Mouse (Mus musculus): ENCODE data around the gene Cpm. TPM values are rescaled to one million over a fixed set of nuclear protein-coding genes. Genes with fewer than 3 reads are reported as not detected.
A peak's percentile ranks its signal among the peaks of the same experiment; 100 is the strongest.

Cpm gene
- 6.0 and 6.3 TPM in 2 replicates for polyA plus RNA-seq (2014; fragmentation: Nextera tagmentation; extraction: Ambion mirVana)

GRCm38 (mm10) chr10:117629169-117629971 is at the start of gene Cpm:
Cpm (plus strand) TSS chr10:117629500.
- H3K27me3 ChIP-seq (ENCODE audit: control insufficient read depth, insufficient read depth, low read length) = peaks cover 43% of the 10 kb centered on the region
- WGBS = 0% methylated on average over 64 of the region's 73 CpGs

GRCm38 (mm10) chr10:117579771-117580284 is 49.5 kb upstream of the Cpm start:
- 59% methylated on average over 9 of the region's 9 CpGs for WGBS
- DNase-seq (ENCODE audit: low spot score) (no peak), ATAC-seq (ENCODE audit: low FRiP score) (no peak)
- H3K27ac ChIP-seq (ENCODE audit: low read depth, low read length) = no peak overlapping the region
- H3K4me3 ChIP-seq (ENCODE audit: low read depth, low read length) = no peak overlapping the region
- no peaks in the 10 kb centered on the region for H3K36me3 ChIP-seq (ENCODE audit: control insufficient read depth, insufficient read depth, low read length)
- H3K9me3 ChIP-seq (ENCODE audit: control insufficient read depth, low read length) = no peaks in the 10 kb centered on the region
- no peaks in the 10 kb centered on the region for H3K27me3 ChIP-seq (ENCODE audit: control insufficient read depth, insufficient read depth, low read length)
- H3K9ac ChIP-seq (ENCODE audit: low read depth, low read length) = no peak overlapping the region
- no peak overlapping the region for H3K4me2 ChIP-seq (replicated peaks; ENCODE audit: low read depth, low read length)
- H3K4me1 ChIP-seq (replicated peaks; ENCODE audit: control insufficient read depth, insufficient read depth, low read length) = no peaks in the 10 kb centered on the region

More at GRCm38 (mm10) chr10:117629169-117629971, at the start of gene Cpm:
- Histone ChIP-seq H3K4me1 (replicated peaks; ENCODE audit: control insufficient read depth, insufficient read depth, low read length) (peaks cover 7% of the 10 kb centered on the region; the same call in 1 of the 2 replicates), H3K27ac (ENCODE audit: low read depth, low read length) (no peak within 1 kb of the TSS), H3K4me2 (replicated peaks; ENCODE audit: low read depth, low read length) (peak within 1 kb of the TSS; percentile 89), H3K9me3 (ENCODE audit: control insufficient read depth, low read length) (no peaks in the 10 kb centered on the region), H3K4me3 (ENCODE audit: low read depth, low read length) (peak within 1 kb of the TSS; percentile 56), H3K36me3 (ENCODE audit: control insufficient read depth, insufficient read depth, low read length) (no peaks in the 10 kb centered on the region), H3K9ac (ENCODE audit: low read depth, low read length) (0 out of 2 replicates have a peak within 1 kb of the TSS, but pooled peaks have one; percentile 37)
- DNase-seq (ENCODE audit: low spot score) (peak; percentile 82), ATAC-seq (ENCODE audit: low FRiP score) (peak; percentile 92)

- no peak overlapping the region for H3K4me3 ChIP-seq (ENCODE audit: low read depth, low read length)
- no peak for DNase-seq (ENCODE audit: low spot score)
- no peaks in the 10 kb centered on the region for H3K27me3 ChIP-seq (ENCODE audit: control insufficient read depth, insufficient read depth, low read length)
Measured at GRCm38 (mm10) chr10:117580405-117580804, 48.9 kb upstream of the Cpm start.

GRCm38 (mm10) chr10:117581007-117581752 is 48.1 kb upstream of the Cpm start:
- no peak overlapping the region for H3K4me3 ChIP-seq (ENCODE audit: low read depth, low read length)
- H3K9ac ChIP-seq (ENCODE audit: low read depth, low read length) = no peak overlapping the region
- no peak overlapping the region for H3K4me2 ChIP-seq (replicated peaks; ENCODE audit: low read depth, low read length)
- no peak for ATAC-seq (ENCODE audit: low FRiP score)
- no peak for DNase-seq (ENCODE audit: low spot score)
- no peaks in the 10 kb centered on the region for H3K27me3 ChIP-seq (ENCODE audit: control insufficient read depth, insufficient read depth, low read length)
- no peaks in the 10 kb centered on the region for H3K9me3 ChIP-seq (ENCODE audit: control insufficient read depth, low read length)
- WGBS = 90% methylated on average over 11 of the region's 11 CpGs
- no peaks in the 10 kb centered on the region for H3K36me3 ChIP-seq (ENCODE audit: control insufficient read depth, insufficient read depth, low read length)
- no peak overlapping the region for H3K27ac ChIP-seq (ENCODE audit: low read depth, low read length)
- no peaks in the 10 kb centered on the region for H3K4me1 ChIP-seq (replicated peaks; ENCODE audit: control insufficient read depth, insufficient read depth, low read length)

More at GRCm38 (mm10) chr10:117580405-117580804, 48.9 kb upstream of the Cpm start:
- Histone ChIP-seq H3K9ac (ENCODE audit: low read depth, low read length) (no peak overlapping the region), H3K27ac (ENCODE audit: low read depth, low read length) (no peak overlapping the region), H3K9me3 (ENCODE audit: control insufficient read depth, low read length) (no peaks in the 10 kb centered on the region), H3K36me3 (ENCODE audit: control insufficient read depth, insufficient read depth, low read length) (no peaks in the 10 kb centered on the region), H3K4me2 (replicated peaks; ENCODE audit: low read depth, low read length) (no peak overlapping the region), H3K4me1 (replicated peaks; ENCODE audit: control insufficient read depth, insufficient read depth, low read length) (no peaks in the 10 kb centered on the region)
- WGBS = 92% methylated on average over 5 of the region's 5 CpGs
- no peak for ATAC-seq (ENCODE audit: low FRiP score)

GRCm38 (mm10) chr10:117581753-117582062 is 47.6 kb upstream of the Cpm start:
- Histone ChIP-seq H3K36me3 (ENCODE audit: control insufficient read depth, insufficient read depth, low read length) (no peaks in the 10 kb centered on the region), H3K27ac (ENCODE audit: low read depth, low read length) (no peak overlapping the region), H3K4me1 (replicated peaks; ENCODE audit: control insufficient read depth, insufficient read depth, low read length) (no peaks in the 10 kb centered on the region), H3K4me2 (replicated peaks; ENCODE audit: low read depth, low read length) (no peak overlapping the region), H3K9me3 (ENCODE audit: control insufficient read depth, low read length) (no peaks in the 10 kb centered on the region), H3K27me3 (ENCODE audit: control insufficient read depth, insufficient read depth, low read length) (no peaks in the 10 kb centered on the region), H3K4me3 (ENCODE audit: low read depth, low read length) (no peak overlapping the region), H3K9ac (ENCODE audit: low read depth, low read length) (no peak overlapping the region)
- ATAC-seq (ENCODE audit: low FRiP score) (no peak), DNase-seq (ENCODE audit: low spot score) (no peak)
- WGBS = 90% methylated on average over 3 of the region's 3 CpGs

GRCm38 (mm10) chr10:117583155-117584061 is 45.9 kb upstream of the Cpm start:
- 74% methylated on average over 14 of the region's 14 CpGs for WGBS
- H3K4me1 ChIP-seq (replicated peaks; ENCODE audit: control insufficient read depth, insufficient read depth, low read length) = no peaks in the 10 kb centered on the region
- H3K27me3 ChIP-seq (ENCODE audit: control insufficient read depth, insufficient read depth, low read length) = no peaks in the 10 kb centered on the region
- H3K4me3 ChIP-seq (ENCODE audit: low read depth, low read length) = no peak overlapping the region
- H3K4me2 ChIP-seq (replicated peaks; ENCODE audit: low read depth, low read length) = no peak overlapping the region
- no peak overlapping the region for H3K27ac ChIP-seq (ENCODE audit: low read depth, low read length)
- no peak for ATAC-seq (ENCODE audit: low FRiP score)
- H3K9me3 ChIP-seq (ENCODE audit: control insufficient read depth, low read length) = no peaks in the 10 kb centered on the region
- DNase-seq (ENCODE audit: low spot score) = no peak
- no peak overlapping the region for H3K9ac ChIP-seq (ENCODE audit: low read depth, low read length)
- no peaks in the 10 kb centered on the region for H3K36me3 ChIP-seq (ENCODE audit: control insufficient read depth, insufficient read depth, low read length)

GRCm38 (mm10) chr10:117584102-117584501 is 45.2 kb upstream of the Cpm start:
- Histone ChIP-seq H3K9me3 (ENCODE audit: control insufficient read depth, low read length) (no peaks in the 10 kb centered on the region), H3K4me3 (ENCODE audit: low read depth, low read length) (no peak overlapping the region), H3K4me1 (replicated peaks; ENCODE audit: control insufficient read depth, insufficient read depth, low read length) (no peaks in the 10 kb centered on the region), H3K27ac (ENCODE audit: low read depth, low read length) (no peak overlapping the region), H3K36me3 (ENCODE audit: control insufficient read depth, insufficient read depth, low read length) (no peaks in the 10 kb centered on the region), H3K4me2 (replicated peaks; ENCODE audit: low read depth, low read length) (no peak overlapping the region), H3K27me3 (ENCODE audit: control insufficient read depth, insufficient read depth, low read length) (no peaks in the 10 kb centered on the region), H3K9ac (ENCODE audit: low read depth, low read length) (no peak overlapping the region)
- DNase-seq (ENCODE audit: low spot score) (no peak), ATAC-seq (ENCODE audit: low FRiP score) (no peak)
- 73% methylated on average over 3 of the region's 3 CpGs for WGBS

Data from hindbrain, embryonic 11.5 days (tissue).